Mouse (Mus musculus) brown adipose tissue, adult 24 weeks (tissue): ENCODE data around the gene Rpl18. TPM values are rescaled to one million over a fixed set of nuclear protein-coding genes. Genes with fewer than 3 reads are reported as not detected.

ENCODE experiments used
- H3K27ac ChIP-seq: fragments of 200-500 bp; replicated peaks from 2 replicates; pipeline ENCODE4 v1.5.1; 2012; ENCODE audit warnings: low read depth, mild to moderate bottlenecking, low read length
- H3K4me1 ChIP-seq: fragments of 200-500 bp; 2 replicates; pipeline ENCODE4 v1.6.1; 2012; ENCODE audit warnings: low read length, mixed read lengths; ENCODE audit not compliant: control insufficient read depth, insufficient read depth, insufficient read length
- H3K4me3 ChIP-seq: fragments of 200-500 bp; 2 replicates; pipeline ENCODE4 v1.5.1; 2012; ENCODE audit warnings: low read depth, mild to moderate bottlenecking, low read length, moderate library complexity; ENCODE audit not compliant: insufficient read depth
- polyA plus RNA-seq: library from polyadenylated mRNA; stranded (reverse); fragments of >200 nt; gene quantifications from 2 replicates; pipeline ENCODE4 v1.2.4, GENCODE M21; 2012; ENCODE audit not compliant: missing spikeins, insufficient read depth, insufficient read length

Rpl18 gene
- polyA plus RNA-seq = 445 and 504 TPM in 2 replicates

DNA sequence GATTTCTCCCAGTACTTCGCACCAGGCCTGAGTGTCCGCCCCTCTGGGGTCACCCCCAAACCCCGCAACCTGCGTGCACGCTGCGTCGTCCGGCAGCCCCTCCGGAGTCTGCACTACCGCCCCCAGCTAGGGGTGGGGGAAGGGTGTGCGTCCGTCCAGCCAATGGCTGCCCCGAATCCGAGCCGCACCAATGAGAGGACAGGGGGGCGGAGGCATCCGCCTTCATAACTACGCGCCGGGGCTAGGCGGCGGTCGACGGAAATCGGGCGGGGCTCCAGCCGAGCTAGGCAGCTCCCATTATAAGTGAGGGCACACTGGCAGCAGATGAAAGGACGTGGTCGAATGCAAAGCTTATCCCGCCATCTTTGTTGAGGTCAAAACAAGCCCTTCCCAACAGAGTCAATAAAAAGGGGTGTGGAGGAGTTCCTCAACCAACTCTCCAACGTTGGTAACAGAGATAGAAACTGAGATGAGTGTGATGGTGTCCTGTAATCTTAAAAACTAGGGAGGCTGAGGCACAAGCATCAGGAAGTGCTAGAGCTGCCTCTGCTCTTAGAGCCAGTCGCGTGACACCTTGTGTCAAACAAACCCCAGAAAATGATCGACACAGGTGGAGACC lies at the start of gene Rpl18:
TSS of gene Rpl18 (plus strand) at position 368 of the 619 bp plus-strand sequence.
- Histone ChIP-seq H3K27ac (peak within 1 kb of the TSS; percentile 48), H3K4me3 (peak within 1 kb of the TSS; percentile 97), H3K4me1 (peaks cover 16% of the 10 kb centered on the region)

DNA sequence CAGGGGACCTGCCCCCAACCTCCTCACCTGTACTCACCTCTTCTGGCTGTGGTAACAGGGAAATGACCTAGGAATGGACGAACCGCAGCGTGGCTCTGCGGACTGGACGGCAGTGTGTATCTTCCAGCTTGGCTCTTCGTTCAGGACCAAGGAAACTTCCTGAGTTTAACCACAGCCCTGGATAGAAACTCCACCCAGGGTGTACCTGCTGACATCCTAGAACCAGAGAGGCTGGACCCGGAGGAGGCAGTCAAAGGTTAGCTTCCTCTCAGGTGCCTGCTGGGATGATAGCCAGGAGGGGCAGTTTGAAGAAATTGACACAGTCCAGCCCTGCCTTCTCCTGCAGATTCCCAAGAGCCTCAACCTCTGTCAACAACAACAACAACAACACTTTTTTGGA lies 49.1 kb upstream of the Rpl18 start, which contains the start of gene Fut2:
TSS of gene Fut2 (minus strand) at position 234 of the 400 bp plus-strand sequence.
- no peak within 1 kb of the TSS for H3K4me3 ChIP-seq
- H3K4me1 ChIP-seq = no peaks in the 10 kb centered on the region
- no peak within 1 kb of the TSS for H3K27ac ChIP-seq

GRCm38 (mm10) chr7:45667761-45668160 lies 47.5 kb upstream of the Rpl18 start:
- Histone ChIP-seq H3K4me3 (no peak overlapping the region), H3K4me1 (no peaks in the 10 kb centered on the region), H3K27ac (no peak overlapping the region)

GRCm38 (mm10) chr7:45668921-45669320 lies 46.3 kb upstream of the Rpl18 start:
- no peak overlapping the region for H3K4me3 ChIP-seq

GRCm38 (mm10) chr7:45677627-45678295 lies 37.5 kb upstream of the Rpl18 start:
- no peak overlapping the region for H3K4me3 ChIP-seq
- no peak overlapping the region for H3K27ac ChIP-seq
- peaks cover 24% of the 10 kb centered on the region for H3K4me1 ChIP-seq

More at GRCm38 (mm10) chr7:45668921-45669320, 46.3 kb upstream of the Rpl18 start:
- no peaks in the 10 kb centered on the region for H3K4me1 ChIP-seq
- H3K27ac ChIP-seq = no peak overlapping the region

GRCm38 (mm10) chr7:45678513-45678912 lies 36.7 kb upstream of the Rpl18 start:
- Histone ChIP-seq H3K4me1 (peaks cover 24% of the 10 kb centered on the region), H3K27ac (no peak overlapping the region), H3K4me3 (no peak overlapping the region)

GRCm38 (mm10) chr7:45679966-45680621 lies 35.2 kb upstream of the Rpl18 start:
- peak overlapping the region; percentile 94 for H3K27ac ChIP-seq
- no peak overlapping the region for H3K4me3 ChIP-seq
- peaks cover 24% of the 10 kb centered on the region for H3K4me1 ChIP-seq

GRCm38 (mm10) chr7:45681046-45681736 lies 34.1 kb upstream of the Rpl18 start:
- peak overlapping the region; percentile 94 for H3K27ac ChIP-seq
- H3K4me1 ChIP-seq = peaks cover 24% of the 10 kb centered on the region
- no peak overlapping the region for H3K4me3 ChIP-seq

- peak overlapping the region; percentile 32 for H3K4me3 ChIP-seq
- H3K27ac ChIP-seq = peak overlapping the region; percentile 72
- H3K4me1 ChIP-seq = peaks cover 24% of the 10 kb centered on the region
These were observed 32.8 kb upstream of the Rpl18 start for GRCm38 (mm10) chr7:45682144-45683126.

- H3K27ac ChIP-seq = no peak within 1 kb of the TSS
- no peak within 1 kb of the TSS for H3K4me3 ChIP-seq
- H3K4me1 ChIP-seq = peaks cover 24% of the 10 kb centered on the region
These were observed 31.7 kb upstream of the Rpl18 start, which contains the start of gene Ntn5 for GRCm38 (mm10) chr7:45683396-45684050. Gene Ntn5 (plus strand): TSS chr7:45684022.

- Histone ChIP-seq H3K27ac (no peak overlapping the region), H3K4me3 (no peak overlapping the region), H3K4me1 (peaks cover 12% of the 10 kb centered on the region)
These were observed 29.4 kb upstream of the Rpl18 start for GRCm38 (mm10) chr7:45685811-45686210.

DNA sequence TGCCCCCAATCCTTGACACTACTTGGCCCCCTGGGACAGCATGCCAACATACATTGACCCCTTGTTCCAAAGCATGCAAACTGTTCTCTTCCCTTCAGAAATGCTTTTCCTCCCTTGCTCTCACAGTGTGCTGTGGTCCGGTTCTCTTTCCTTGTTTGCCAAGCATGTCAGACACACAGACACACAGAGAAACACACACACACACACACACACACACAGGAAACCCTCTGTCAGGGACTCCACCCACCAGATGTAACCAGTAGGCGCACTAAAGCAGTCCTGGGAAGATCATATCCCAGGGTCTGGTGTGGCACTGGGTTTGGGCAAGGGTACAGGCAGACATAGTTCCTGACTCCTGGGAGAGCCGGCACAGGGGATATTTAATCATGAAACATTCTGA lies 28.4 kb upstream of the Rpl18 start:
- H3K27ac ChIP-seq = no peak overlapping the region
- no peak overlapping the region for H3K4me3 ChIP-seq
- H3K4me1 ChIP-seq = peaks cover 5% of the 10 kb centered on the region; the same call in 1 of the 2 replicates

DNA sequence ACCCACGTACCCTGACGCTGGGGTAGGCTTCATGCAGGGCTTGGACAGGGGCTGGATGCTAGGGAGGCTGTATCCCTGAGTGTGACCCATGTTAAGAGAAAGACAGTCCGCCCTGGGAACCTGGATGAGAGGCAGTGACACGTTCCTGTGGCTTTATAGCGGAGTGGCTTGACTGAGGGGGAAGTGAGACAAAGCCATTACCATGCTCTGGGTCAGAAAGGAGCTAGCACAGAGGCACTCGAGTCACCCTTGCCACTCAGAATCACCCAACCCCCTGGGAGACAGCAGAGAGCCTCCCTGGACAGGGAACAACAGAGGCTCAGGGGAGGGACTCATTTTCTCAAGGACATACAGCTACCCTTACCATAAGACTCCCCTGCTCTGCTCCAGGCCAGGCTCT lies 26.2 kb upstream of the Rpl18 start:
- H3K27ac ChIP-seq = no peak overlapping the region
- no peak overlapping the region for H3K4me3 ChIP-seq
- H3K4me1 ChIP-seq = no peaks in the 10 kb centered on the region

DNA sequence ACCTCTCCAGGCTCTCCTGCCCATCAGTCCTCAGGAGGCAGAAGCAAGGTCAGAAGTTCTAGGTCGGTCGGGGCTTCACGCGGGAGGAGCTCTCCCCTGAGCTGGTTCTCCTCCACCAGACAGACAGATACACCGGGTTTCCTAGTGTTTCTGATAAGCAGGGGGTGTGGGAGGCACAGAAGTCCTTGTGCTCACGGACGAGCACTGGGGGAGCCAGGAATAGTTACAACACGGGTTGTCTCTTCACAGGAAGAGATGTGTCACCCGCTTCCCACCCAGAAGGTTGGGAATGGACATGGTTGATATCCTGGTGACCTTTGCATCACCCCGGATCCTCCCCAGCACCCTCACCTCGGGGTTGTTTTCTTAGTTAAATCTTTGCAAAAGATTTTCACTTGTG lies 25.5 kb upstream of the Rpl18 start:
- H3K4me3 ChIP-seq = no peak overlapping the region
- no peak overlapping the region for H3K27ac ChIP-seq
- no peaks in the 10 kb centered on the region for H3K4me1 ChIP-seq
